Mouse (Mus musculus) heart, embryonic 15.5 days (tissue): ENCODE measurements at regions not wholly inside any gene's neighbourhood (a gene's known extent, or its start where the extent isn't known, plus 50 kb on each side); places are given as distances from the start of the nearest gene placed in this dataset.

Source experiments
- ATAC-seq: fragments of 200-750 bp; cut with Nextera tagmentation; replicated peaks from 2 replicates; pipeline ENCODE4 v1.8.0; 2017; ENCODE audit warnings: low read depth, moderate TSS enrichment; ENCODE audit not compliant: insufficient number of reproducible peaks, insufficient read depth, low FRiP score
- H3K27ac ChIP-seq: fragments of 300-500 bp; sonication (generic); 2 replicates; pipeline ENCODE4 v1.5.1; 2015; ENCODE audit warnings: mild to moderate bottlenecking, inconsistent platforms
- H3K27me3 ChIP-seq: fragments of 300-500 bp; sonication (generic); 2 replicates; pipeline ENCODE4 v1.6.1; 2015; ENCODE audit warnings: inconsistent platforms
- H3K36me3 ChIP-seq: fragments of 300-500 bp; sonication (generic); 2 replicates; pipeline ENCODE4 v1.6.1; 2015; ENCODE audit warnings: mild to moderate bottlenecking, inconsistent platforms
- H3K4me1 ChIP-seq: fragments of 300-500 bp; sonication (generic); replicated peaks from 2 replicates; pipeline ENCODE4 v1.6.1; 2015; ENCODE audit warnings: inconsistent platforms
- H3K4me2 ChIP-seq: fragments of 300-500 bp; sonication (generic); 2 replicates; pipeline ENCODE4 v1.6.1; 2015; ENCODE audit warnings: inconsistent platforms, mild to moderate bottlenecking, moderate library complexity
- H3K4me3 ChIP-seq: fragments of 300-500 bp; sonication (generic); 2 replicates; pipeline ENCODE4 v1.5.1; 2015; ENCODE audit warnings: mild to moderate bottlenecking, inconsistent platforms
- H3K9ac ChIP-seq: fragments of 300-500 bp; sonication (generic); 2 replicates; pipeline ENCODE4 v1.6.1; 2015; ENCODE audit warnings: mild to moderate bottlenecking, inconsistent platforms
- H3K9me3 ChIP-seq: fragments of 300-500 bp; sonication (generic); replicated peaks from 2 replicates; pipeline ENCODE4 v1.6.1; 2016; ENCODE audit warnings: inconsistent platforms
- WGBS: fragments of 180-500 bp; shearing (Covaris S2); methylation state at CpG from one replicate; pipeline ENCODE4 v1.1.7; 2015; ENCODE audit warnings: mixed read lengths; 5-methylcytosine and 5-hydroxymethylcytosine counted together

GRCm38 (mm10) chr12:31130434-31130833 lies 56.8 kb downstream of the Fam110c start:
- no peak overlapping the region for H3K27ac ChIP-seq
- no peak overlapping the region for H3K4me2 ChIP-seq
- no peak overlapping the region for H3K4me3 ChIP-seq
- WGBS: 66% methylated on average over 2 of the region's 2 CpGs
- ATAC-seq: no peak
- no peak overlapping the region for H3K9ac ChIP-seq
- no peaks in the 10 kb centered on the region for H3K27me3 ChIP-seq
- H3K9me3 ChIP-seq: no peaks in the 10 kb centered on the region
- H3K4me1 ChIP-seq: no peaks in the 10 kb centered on the region
- no peaks in the 10 kb centered on the region for H3K36me3 ChIP-seq

GRCm38 (mm10) chr12:31134465-31134992 lies 60.9 kb downstream of the Fam110c start:
- no peak overlapping the region for H3K9ac ChIP-seq
- H3K9me3 ChIP-seq: no peaks in the 10 kb centered on the region
- no peaks in the 10 kb centered on the region for H3K36me3 ChIP-seq
- H3K27me3 ChIP-seq: no peaks in the 10 kb centered on the region
- H3K4me3 ChIP-seq: no peak overlapping the region
- WGBS: 67% methylated on average over 6 of the region's 6 CpGs
- peaks cover 15% of the 10 kb centered on the region for H3K4me1 ChIP-seq
- ATAC-seq: no peak
- H3K27ac ChIP-seq: no peak overlapping the region
- H3K4me2 ChIP-seq: no peak overlapping the region

GRCm38 (mm10) chr12:31136364-31136763 lies 62.7 kb downstream of the Fam110c start:
- Histone ChIP-seq H3K27ac (peak overlapping the region; percentile 73; the same call in 1 of the 2 replicates), H3K36me3 (no peaks in the 10 kb centered on the region), H3K4me1 (peaks cover 15% of the 10 kb centered on the region), H3K9me3 (no peaks in the 10 kb centered on the region), H3K27me3 (no peaks in the 10 kb centered on the region), H3K4me2 (no peak overlapping the region), H3K9ac (no peak overlapping the region), H3K4me3 (no peak overlapping the region)
- ATAC-seq: no peak
- WGBS: 77% methylated on average over 10 of the region's 10 CpGs

GRCm38 (mm10) chr12:31136911-31137310 lies 63.2 kb downstream of the Fam110c start:
- H3K4me3 ChIP-seq: no peak overlapping the region
- H3K36me3 ChIP-seq: no peaks in the 10 kb centered on the region
- H3K9ac ChIP-seq: no peak overlapping the region
- no peaks in the 10 kb centered on the region for H3K27me3 ChIP-seq
- peak overlapping the region; percentile 73 for H3K27ac ChIP-seq
- no peaks in the 10 kb centered on the region for H3K9me3 ChIP-seq
- WGBS: 19% methylated on average over 3 of the region's 3 CpGs
- ATAC-seq: no peak
- no peak overlapping the region for H3K4me2 ChIP-seq
- peaks cover 15% of the 10 kb centered on the region for H3K4me1 ChIP-seq

GRCm38 (mm10) chr12:31137431-31137830 lies 63.8 kb downstream of the Fam110c start:
- no peaks in the 10 kb centered on the region for H3K9me3 ChIP-seq
- no peaks in the 10 kb centered on the region for H3K36me3 ChIP-seq
- ATAC-seq: no peak
- peaks cover 15% of the 10 kb centered on the region for H3K4me1 ChIP-seq
- H3K27ac ChIP-seq: peak overlapping the region; percentile 73
- H3K4me3 ChIP-seq: no peak overlapping the region
- H3K4me2 ChIP-seq: no peak overlapping the region
- 42% methylated on average over 5 of the region's 5 CpGs for WGBS
- H3K27me3 ChIP-seq: no peaks in the 10 kb centered on the region
- H3K9ac ChIP-seq: no peak overlapping the region

DNA sequence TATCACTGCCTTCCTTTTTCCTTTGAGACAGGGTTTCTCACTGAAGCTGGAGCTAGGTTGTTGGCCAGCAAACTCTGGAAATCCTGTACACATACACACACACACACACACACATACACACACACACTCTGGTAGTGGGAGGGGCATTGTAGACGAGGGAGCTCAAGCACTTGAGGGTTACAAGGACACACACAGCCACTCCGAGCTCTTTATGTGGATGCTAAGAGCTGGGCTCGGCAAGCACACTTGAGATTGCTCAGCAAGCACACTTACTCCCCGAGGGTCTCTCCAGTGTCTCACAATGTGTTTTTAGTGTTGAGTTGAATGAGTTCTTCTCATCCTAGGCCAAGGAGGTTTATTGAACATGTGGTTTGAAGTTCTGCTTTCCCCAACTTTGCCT lies 66.2 kb downstream of the Fam110c start:
- no peak overlapping the region for H3K4me2 ChIP-seq
- H3K4me3 ChIP-seq: no peak overlapping the region
- 39% methylated on average over 4 of the region's 4 CpGs for WGBS
- H3K4me1 ChIP-seq: peaks cover 15% of the 10 kb centered on the region
- no peak overlapping the region for H3K27ac ChIP-seq
- no peaks in the 10 kb centered on the region for H3K9me3 ChIP-seq
- H3K27me3 ChIP-seq: no peaks in the 10 kb centered on the region
- H3K36me3 ChIP-seq: no peaks in the 10 kb centered on the region
- H3K9ac ChIP-seq: no peak overlapping the region
- no peak for ATAC-seq

GRCm38 (mm10) chr12:31143266-31143665 lies 69.6 kb downstream of the Fam110c start:
- 70% methylated on average over 6 of the region's 6 CpGs for WGBS
- H3K27me3 ChIP-seq: no peaks in the 10 kb centered on the region
- no peak overlapping the region for H3K27ac ChIP-seq
- H3K4me2 ChIP-seq: no peak overlapping the region
- no peaks in the 10 kb centered on the region for H3K36me3 ChIP-seq
- H3K9me3 ChIP-seq: no peaks in the 10 kb centered on the region
- peaks cover 9% of the 10 kb centered on the region for H3K4me1 ChIP-seq
- ATAC-seq: no peak
- H3K9ac ChIP-seq: no peak overlapping the region
- no peak overlapping the region for H3K4me3 ChIP-seq

DNA sequence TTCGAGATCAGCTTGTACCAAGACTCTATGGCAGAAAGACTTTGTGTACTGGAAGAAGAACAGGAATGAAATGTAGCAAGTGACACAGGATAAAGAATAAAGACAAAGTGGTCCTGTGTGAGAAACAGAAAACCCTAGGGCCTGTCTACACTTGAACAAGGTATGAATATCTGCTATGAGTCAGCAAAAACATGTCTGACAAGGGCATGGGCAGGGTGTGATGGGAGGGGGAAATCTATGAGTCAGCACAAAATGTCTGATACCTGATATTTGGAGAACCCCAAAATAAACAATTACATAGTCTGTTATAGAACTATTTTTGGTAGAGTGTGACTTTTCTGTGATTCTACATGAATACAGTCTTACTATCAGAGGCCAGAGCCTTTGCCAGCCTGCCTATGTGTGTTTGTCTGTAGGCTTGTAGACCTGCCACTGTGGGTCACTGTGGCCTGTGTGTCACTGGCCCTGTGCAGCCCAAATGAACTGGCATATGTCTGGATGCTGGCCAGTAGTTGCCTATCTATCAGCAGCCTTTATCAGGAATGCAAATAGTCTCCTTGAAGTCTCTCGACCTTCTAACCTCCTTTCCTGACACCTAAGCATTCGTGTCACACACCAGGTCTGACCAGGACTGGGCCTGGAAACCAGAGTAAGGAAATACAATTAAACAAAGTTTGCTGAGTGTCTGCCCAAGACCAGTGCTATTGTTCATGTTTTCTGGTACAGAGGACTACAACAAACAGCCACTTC lies 71.5 kb downstream of the Fam110c start:
- Histone ChIP-seq H3K4me3 (no peak overlapping the region), H3K27ac (peak overlapping the region; percentile 52), H3K9me3 (no peaks in the 10 kb centered on the region), H3K4me2 (no peak overlapping the region), H3K9ac (no peak overlapping the region), H3K4me1 (peaks cover 14% of the 10 kb centered on the region), H3K27me3 (no peaks in the 10 kb centered on the region), H3K36me3 (no peaks in the 10 kb centered on the region)
- ATAC-seq: peak; percentile 69; the same call in 1 of the 2 replicates
- 42% methylated on average over 3 of the region's 3 CpGs for WGBS

DNA sequence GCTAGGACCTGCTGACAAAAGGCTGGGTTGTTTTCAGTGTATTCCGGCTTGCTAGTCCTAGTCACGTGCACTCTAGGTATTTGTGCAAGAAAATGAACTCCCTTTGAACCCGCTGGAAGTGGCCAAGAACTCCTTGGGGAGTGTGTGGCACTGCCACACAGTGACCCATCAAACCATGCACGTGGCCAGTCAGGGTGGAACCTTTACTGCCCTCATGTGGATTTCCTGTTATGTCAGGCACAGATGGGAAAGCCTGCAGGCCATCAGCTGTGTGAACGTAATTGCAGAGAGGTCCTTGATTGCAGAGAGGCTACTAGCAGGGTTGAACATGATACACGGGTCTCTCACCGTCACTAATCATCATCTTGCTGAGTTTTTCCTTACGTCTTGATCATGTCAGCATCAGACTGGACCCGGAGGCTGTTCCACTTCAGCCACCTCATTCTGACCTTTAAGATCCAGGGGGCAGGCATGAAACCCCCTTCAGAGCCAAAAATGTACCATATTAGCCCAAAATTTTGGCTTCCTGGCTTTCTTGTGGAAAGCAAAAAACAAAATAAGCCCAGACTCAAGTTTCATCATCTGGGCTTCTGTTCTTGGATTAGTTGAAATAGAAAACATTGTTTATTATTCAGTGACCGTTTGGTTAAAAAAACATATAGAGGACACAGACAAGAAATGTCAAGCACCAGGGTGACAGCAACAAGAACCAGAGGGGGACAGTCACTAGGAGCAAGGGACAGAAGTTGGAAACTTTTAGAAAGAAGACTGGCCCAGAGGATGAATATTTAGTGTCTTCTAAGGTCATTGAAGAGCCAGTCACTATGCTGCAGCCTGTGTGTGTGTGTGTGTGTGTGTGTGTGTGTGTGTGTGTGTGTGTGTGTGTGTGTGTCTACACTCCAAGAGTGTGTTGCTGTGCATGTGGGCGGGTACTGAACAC lies 75.0 kb downstream of the Fam110c start:
- ATAC-seq: no peak
- Histone ChIP-seq H3K9me3 (no peaks in the 10 kb centered on the region), H3K4me1 (peaks cover 14% of the 10 kb centered on the region), H3K4me2 (no peak overlapping the region), H3K27ac (no peak overlapping the region), H3K36me3 (no peaks in the 10 kb centered on the region), H3K9ac (no peak overlapping the region), H3K4me3 (no peak overlapping the region), H3K27me3 (no peaks in the 10 kb centered on the region)
- WGBS: 42% methylated on average over 11 of the region's 11 CpGs

DNA sequence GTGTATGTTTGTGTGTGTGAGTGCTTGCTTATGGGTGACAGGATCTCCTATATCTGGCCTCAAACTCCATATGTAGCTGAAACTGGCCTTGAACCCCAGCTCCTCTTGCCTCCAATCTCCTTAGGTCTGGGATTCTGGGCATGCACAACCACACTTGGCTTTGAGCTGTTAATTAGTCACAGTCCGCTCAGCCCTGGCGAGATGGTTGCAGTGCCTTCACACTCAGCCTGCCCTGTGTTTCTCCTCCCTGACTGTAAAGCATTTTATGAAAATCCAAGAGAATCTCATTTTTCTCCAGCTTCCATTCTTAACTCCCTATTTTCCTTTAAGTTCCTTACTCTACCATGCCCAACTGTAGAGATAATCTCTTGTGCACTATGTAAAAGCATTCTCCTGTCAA lies 80.1 kb downstream of the Fam110c start:
- ATAC-seq: no peak
- no peaks in the 10 kb centered on the region for H3K9me3 ChIP-seq
- no peak overlapping the region for H3K27ac ChIP-seq
- 89% methylated on average over 2 of the region's 2 CpGs for WGBS
- H3K27me3 ChIP-seq: no peaks in the 10 kb centered on the region
- H3K9ac ChIP-seq: no peak overlapping the region
- peaks cover under 1% of the 10 kb centered on the region for H3K4me1 ChIP-seq
- no peak overlapping the region for H3K4me2 ChIP-seq
- no peaks in the 10 kb centered on the region for H3K36me3 ChIP-seq
- no peak overlapping the region for H3K4me3 ChIP-seq

DNA sequence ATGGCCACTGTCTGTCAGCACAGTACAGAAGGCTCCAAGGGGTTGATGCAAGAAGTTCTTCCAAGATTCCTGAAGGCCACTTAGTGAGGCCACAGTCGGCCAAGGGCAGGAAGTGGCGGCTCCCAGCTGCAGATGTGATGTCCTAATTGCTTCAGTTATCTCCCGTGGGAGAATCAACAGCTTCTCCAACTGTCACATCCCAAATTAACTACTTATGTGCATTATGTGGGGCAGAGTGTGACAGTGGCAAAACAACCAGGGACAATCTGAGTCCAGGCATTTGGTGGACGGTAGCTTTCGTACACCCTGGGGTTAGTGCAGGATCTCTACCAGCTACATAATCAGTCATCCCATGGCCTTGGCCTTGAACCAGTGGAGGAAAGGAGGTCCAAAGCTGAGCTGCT lies 80.9 kb downstream of the Fam110c start:
- no peaks in the 10 kb centered on the region for H3K4me1 ChIP-seq
- H3K9ac ChIP-seq: no peak overlapping the region
- no peaks in the 10 kb centered on the region for H3K9me3 ChIP-seq
- no peaks in the 10 kb centered on the region for H3K36me3 ChIP-seq
- 40% methylated on average over 5 of the region's 5 CpGs for WGBS
- no peak overlapping the region for H3K4me2 ChIP-seq
- no peak overlapping the region for H3K27ac ChIP-seq
- no peak overlapping the region for H3K4me3 ChIP-seq
- H3K27me3 ChIP-seq: no peaks in the 10 kb centered on the region
- no peak for ATAC-seq
